Mouse (Mus musculus) MEL (cell line): Measurements from ENCODE around the gene Adamts16.

ENCODE experiments used
- MAX ChIP-seq: IDR thresholded peaks from 2 replicates; pipeline ENCODE4 v1.6.1; 2011; ENCODE audit warnings: low read length, improper control_type of control experiment
- POLR2A ChIP-seq, 2 experiments: IDR thresholded peaks; 2 replicates each; pipeline ENCODE4 v1.6.1; 2011 to 2012; ENCODE audit warnings: low read length in 2 of 2, mild to moderate bottlenecking in 2 of 2, control low read depth in 1 of 2, improper control_type of control experiment in 1 of 2, low read depth in 1 of 2, moderate library complexity in 1 of 2; ENCODE audit not compliant: control insufficient read depth in 1 of 2, insufficient read depth in 1 of 2, poor library complexity in 1 of 2
- RAD21 ChIP-seq: IDR thresholded peaks from 2 replicates; pipeline ENCODE4 v1.6.1; 2011; ENCODE audit warnings: mild to moderate bottlenecking, low read depth, low read length, improper control_type of control experiment

DNA sequence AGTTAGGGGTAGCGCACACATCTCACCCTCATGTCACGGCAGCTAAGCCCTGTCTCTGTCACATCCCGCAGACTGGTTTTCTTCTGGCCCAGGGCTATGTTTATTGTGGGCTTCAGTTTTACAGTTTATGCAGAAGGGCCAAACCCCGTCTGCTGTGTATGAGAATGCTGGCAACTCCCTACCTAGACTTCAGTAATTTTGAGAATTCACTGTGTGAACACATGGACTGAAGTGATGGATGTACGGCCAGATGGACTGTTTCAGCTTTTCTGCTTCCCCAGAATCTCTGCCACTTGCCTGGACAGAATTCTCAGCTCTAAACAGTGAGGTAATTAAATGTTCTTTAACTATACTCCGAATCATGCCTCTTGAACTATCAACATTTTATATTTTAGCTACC lies 70.5 kb downstream of the Adamts16 start:
- TF ChIP-seq POLR2A (IDR thresholded peaks at IDR 0.05; ENCODE audit: control insufficient read depth in 1 of 2, insufficient read depth in 1 of 2, low read depth in 1 of 2, low read length in 2 of 2, poor library complexity in 1 of 2) (no peak), MAX (no peak), RAD21 (no peak)
